Mouse (Mus musculus) lung, adult 2 months (tissue): ENCODE measurements around the gene Kcnh1.

Experiments used
- CTCF ChIP-seq: fragments of 200-500 bp; IDR thresholded peaks from 2 replicates; pipeline ENCODE4 v1.5.1; 2011; ENCODE audit warnings: mild to moderate bottlenecking, low read length, control low read depth; ENCODE audit not compliant: insufficient read depth
- POLR2A ChIP-seq: fragments of 200-500 bp; IDR thresholded peaks from 2 replicates; pipeline ENCODE4 v1.6.1; 2011; ENCODE audit warnings: low read depth, mild to moderate bottlenecking, control low read depth, low read length, borderline replicate concordance; ENCODE audit errors: extremely low read depth

DNA sequence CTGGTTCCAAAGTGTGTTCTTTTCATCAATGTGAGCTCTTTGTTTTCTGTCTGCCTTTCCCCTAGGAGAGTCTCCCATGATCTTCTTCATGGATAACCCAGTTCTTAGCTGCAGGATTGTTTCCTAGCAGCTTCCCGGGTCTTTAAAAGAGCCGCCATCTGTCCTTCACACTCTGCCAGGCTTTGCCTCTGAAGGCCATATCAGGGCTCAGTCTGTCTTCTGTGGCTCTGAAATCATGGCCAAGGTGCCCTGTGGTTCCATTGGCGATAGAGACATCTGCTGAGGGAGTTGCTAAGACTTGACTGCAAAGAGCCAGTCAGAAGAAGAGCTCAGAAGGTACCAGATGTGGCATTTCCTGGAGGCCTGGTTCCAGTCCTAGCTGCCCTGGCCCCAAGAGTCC lies 165.7 kb downstream of the Kcnh1 start:
- TF ChIP-seq CTCF, result no peak
- no peak for TF ChIP-seq POLR2A
